Mouse (Mus musculus) C2C12 (cell line): Measurements from ENCODE around the gene Gle1. TPM values are rescaled to one million over a fixed set of nuclear protein-coding genes. Genes with fewer than 3 reads are reported as not detected.
"Not testable (repeated sequence)": the region's sequence is repeated elsewhere in the genome, so short reads cannot be mapped to it uniquely, and the experiment has no call there.

Source experiments
- H3K27me3 ChIP-seq: one replicate; pipeline ENCODE4 v1.6.1; 2011; ENCODE audit not compliant: control insufficient read depth, insufficient read depth, insufficient read length
- H3K36me3 ChIP-seq: one replicate; pipeline ENCODE4 v1.6.1; 2011; ENCODE audit not compliant: control insufficient read depth, insufficient read depth
- H3K4me3 ChIP-seq: one replicate; pipeline ENCODE4 v1.5.1; 2011; ENCODE audit warnings: mild to moderate bottlenecking, control low read depth; ENCODE audit not compliant: poor library complexity, insufficient read depth, severe bottlenecking
- H3K79me2 ChIP-seq: one replicate; pipeline ENCODE4 v1.6.1; 2011; ENCODE audit not compliant: control insufficient read depth, insufficient read depth
- H3K79me3 ChIP-seq: one replicate; pipeline ENCODE4 v1.6.1; 2011; ENCODE audit warnings: low read depth, control low read depth
- H3ac ChIP-seq: one replicate; pipeline ENCODE3; 2011; ENCODE audit warnings: low read depth; ENCODE audit not compliant: control insufficient read depth, insufficient read length
- CEBPB ChIP-seq: IDR thresholded peaks from one replicate; pipeline ENCODE4 v1.6.1; 2011; ENCODE audit warnings: low read depth, mild to moderate bottlenecking, control low read depth, moderate library complexity
- CTCF ChIP-seq: IDR thresholded peaks from one replicate; pipeline ENCODE4 v1.5.1; 2011; ENCODE audit not compliant: control insufficient read depth, insufficient read depth, insufficient read length
- FOSL1 ChIP-seq: IDR thresholded peaks from one replicate; pipeline ENCODE4 v1.8.0; 2011; ENCODE audit warnings: mild to moderate bottlenecking, low read length; ENCODE audit not compliant: poor library complexity, insufficient read depth, severe bottlenecking
- MAX ChIP-seq: IDR thresholded peaks from one replicate; pipeline ENCODE4 v1.6.1; 2011; ENCODE audit warnings: mild to moderate bottlenecking, control low read depth
- MYOD1 ChIP-seq: IDR thresholded peaks from one replicate; pipeline ENCODE4 v1.6.1; 2011; ENCODE audit warnings: low read depth; ENCODE audit not compliant: control insufficient read depth, insufficient read length
- MYOG ChIP-seq: IDR thresholded peaks from one replicate; pipeline ENCODE4 v1.6.1; 2011; ENCODE audit not compliant: control insufficient read depth, insufficient read length; ENCODE audit errors: extremely low read depth
- USF1 ChIP-seq: IDR thresholded peaks from one replicate; pipeline ENCODE4 v1.6.1; 2011; ENCODE audit warnings: low read depth, mild to moderate bottlenecking, control low read depth, moderate library complexity
- long read RNA-seq, 2 experiments: library from polyadenylated mRNA; unstranded; transcript quantifications; one replicate each; pipeline ENCODE4 v2.0.0; 2019 to 2020
- polyA plus RNA-seq: library from polyadenylated mRNA; unstranded; fragments of >200 nt; fragmentation: generic; extraction: Trizol; gene quantifications from one replicate; pipeline ENCODE4 v1.2.1, GENCODE M21; 2012; ENCODE audit warnings: missing spikeins

Gene Gle1
- 30.2 TPM for polyA plus RNA-seq
- long read RNA-seq, experiment 1, full-length matches to known transcripts, result 45 of 52 reads
- long read RNA-seq, experiment 1, partial matches to known transcripts, result 3 of 52 reads
- long read RNA-seq, experiment 1, other reads (novel, unspliced or antisense), result 4 of 52 reads
- long read RNA-seq, experiment 2, full-length matches to known transcripts, result 734 of 812 reads
- long read RNA-seq, experiment 2, partial matches to known transcripts, result 10 of 812 reads
- long read RNA-seq, experiment 2, other reads (novel, unspliced or antisense), result 68 of 812 reads

DNA sequence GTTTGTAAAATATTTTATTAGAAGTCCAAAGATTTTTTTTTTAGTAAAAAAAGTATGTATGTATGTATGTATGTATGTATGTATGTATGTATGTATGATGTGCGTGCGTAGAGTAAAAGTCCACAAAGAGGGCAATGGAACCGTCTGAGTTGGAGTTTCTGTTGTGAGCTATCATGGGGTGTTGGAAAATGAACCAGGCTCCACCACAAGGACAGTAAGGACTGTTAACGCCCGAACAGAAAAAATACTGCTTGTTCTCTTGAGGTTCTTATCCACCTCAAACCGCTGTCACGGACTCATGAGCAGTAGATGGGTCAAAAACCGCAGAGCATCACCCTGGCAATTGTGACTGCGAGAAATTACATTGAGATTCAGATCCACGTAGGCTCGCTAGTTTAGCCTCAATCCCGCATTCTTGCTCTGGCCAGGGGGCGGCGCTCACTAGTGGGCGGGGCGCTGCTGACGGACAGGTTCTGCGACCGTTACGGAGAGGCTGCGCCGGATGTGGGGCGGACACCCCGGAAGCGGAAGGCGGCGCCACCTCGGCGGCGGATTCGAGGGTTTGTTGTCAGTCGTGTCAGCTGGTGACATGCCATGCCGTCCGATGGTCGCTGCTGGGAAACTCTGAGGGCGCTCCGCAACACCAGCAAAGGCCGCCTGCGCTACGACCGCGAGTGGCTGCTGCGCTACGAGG, at the start of gene Gle1:
Gene Gle1, plus strand, starts transcription at position 521 of the 694 bp plus-strand sequence.
- no peak for TF ChIP-seq CEBPB
- TF ChIP-seq FOSL1, result no peak
- TF ChIP-seq MYOD1, result no peak
- TF ChIP-seq MAX, result peak; percentile 89
- TF ChIP-seq CTCF, result peak; percentile 27
- H3K4me3 ChIP-seq, result peak within 1 kb of the TSS; percentile 94

DNA sequence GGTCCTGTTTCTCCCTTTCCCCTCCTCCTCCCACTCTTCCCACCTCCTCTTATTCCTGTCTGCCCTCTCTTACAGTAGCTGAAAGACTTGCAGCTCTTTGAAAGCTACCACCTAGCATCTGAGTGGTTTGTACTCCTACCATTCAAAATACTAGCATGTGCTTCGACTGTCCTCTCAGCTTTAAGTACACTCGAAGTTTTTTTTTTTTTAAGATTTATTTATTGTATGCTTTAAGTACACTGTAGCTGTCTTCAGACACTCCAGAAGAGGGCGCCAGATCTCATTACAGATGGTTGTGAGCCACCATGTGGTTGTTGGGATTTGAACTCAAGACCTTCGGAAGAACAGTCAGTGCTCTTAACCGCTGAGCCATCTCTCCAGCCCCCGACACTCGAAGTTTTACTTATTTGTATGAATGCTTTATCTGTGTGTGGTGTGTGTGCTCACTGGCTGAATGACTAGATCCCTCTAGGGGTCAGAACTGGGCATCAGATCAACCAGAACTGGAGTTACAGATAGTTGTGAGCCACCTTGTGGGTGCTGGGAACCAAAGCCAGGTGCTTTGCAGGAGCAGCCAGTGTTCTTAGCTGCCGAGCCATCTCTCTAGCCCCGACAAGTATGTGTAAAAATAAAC, 48.5 kb upstream of the Gle1 start:
- not testable (repeated sequence) for H3ac ChIP-seq, H3K79me3 ChIP-seq, H3K36me3 ChIP-seq, H3K27me3 ChIP-seq, H3K4me3 ChIP-seq
- H3K79me2 ChIP-seq, result peaks cover 20% of the 10 kb centered on the region

More for the DNA sequence above, at the start of gene Gle1:
- Histone ChIP-seq H3K79me3 (peaks cover 14% of the 10 kb centered on the region), H3K36me3 (peaks cover 44% of the 10 kb centered on the region), H3ac (peak within 1 kb of the TSS; percentile 88), H3K79me2 (peaks cover 17% of the 10 kb centered on the region), H3K27me3 (no peaks in the 10 kb centered on the region)

DNA sequence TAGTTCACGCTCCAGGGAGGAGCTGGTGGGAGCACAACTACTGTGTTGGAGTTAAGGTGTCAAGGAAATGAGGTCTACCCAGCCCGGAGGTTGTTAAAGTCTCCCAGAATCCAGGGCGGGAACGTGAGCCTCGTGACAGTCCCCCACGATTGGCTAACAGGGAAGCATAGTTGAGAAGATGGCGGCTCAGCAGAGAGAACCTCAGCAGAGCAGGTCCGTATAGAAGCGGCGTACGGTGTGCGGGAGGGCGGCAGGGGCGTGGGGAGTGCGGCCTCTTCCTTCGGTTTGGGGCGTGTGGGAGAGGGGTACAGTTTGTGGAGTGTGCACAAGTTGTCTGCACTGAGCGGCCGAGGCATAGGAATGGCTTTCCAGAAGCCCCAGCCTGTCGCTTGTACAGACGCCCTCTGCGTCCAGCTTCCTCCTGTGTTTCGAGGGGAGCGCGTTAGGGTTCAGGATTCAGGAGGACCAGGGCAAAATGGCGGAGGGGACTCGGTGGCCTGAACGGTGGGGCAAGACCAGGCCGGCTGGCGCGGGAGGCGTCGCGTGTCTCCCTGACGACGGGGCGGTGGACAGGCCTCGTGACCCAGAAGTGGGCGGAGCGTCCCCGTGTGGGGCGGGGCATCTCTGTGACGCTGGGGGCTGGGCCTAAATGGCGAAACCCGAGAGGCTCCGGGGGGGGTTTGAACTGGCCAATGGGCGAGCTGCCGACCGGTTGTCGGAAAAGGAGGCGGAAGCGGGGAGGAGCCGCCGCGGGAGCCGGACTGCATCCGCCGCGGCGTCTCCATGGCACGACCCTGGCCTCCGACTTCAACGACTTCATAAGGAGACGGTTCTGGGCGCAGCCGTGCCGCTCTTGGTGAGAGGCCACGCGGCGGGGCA, 45.9 kb upstream of the Gle1 start, which contains the start of gene Odf2:
Gene Odf2, plus strand, starts transcription at position 156 of the 879 bp plus-strand sequence.
- Histone ChIP-seq H3K4me3 (peak within 1 kb of the TSS; percentile 93), H3K36me3 (peaks cover 26% of the 10 kb centered on the region), H3K27me3 (no peaks in the 10 kb centered on the region), H3K79me2 (peaks cover 23% of the 10 kb centered on the region), H3K79me3 (peaks cover 6% of the 10 kb centered on the region), H3ac (peak within 1 kb of the TSS; percentile 97)
- TF ChIP-seq MAX, result peak; percentile 49
- TF ChIP-seq MYOG, result no peak
- TF ChIP-seq USF1, result peak; percentile 82

DNA sequence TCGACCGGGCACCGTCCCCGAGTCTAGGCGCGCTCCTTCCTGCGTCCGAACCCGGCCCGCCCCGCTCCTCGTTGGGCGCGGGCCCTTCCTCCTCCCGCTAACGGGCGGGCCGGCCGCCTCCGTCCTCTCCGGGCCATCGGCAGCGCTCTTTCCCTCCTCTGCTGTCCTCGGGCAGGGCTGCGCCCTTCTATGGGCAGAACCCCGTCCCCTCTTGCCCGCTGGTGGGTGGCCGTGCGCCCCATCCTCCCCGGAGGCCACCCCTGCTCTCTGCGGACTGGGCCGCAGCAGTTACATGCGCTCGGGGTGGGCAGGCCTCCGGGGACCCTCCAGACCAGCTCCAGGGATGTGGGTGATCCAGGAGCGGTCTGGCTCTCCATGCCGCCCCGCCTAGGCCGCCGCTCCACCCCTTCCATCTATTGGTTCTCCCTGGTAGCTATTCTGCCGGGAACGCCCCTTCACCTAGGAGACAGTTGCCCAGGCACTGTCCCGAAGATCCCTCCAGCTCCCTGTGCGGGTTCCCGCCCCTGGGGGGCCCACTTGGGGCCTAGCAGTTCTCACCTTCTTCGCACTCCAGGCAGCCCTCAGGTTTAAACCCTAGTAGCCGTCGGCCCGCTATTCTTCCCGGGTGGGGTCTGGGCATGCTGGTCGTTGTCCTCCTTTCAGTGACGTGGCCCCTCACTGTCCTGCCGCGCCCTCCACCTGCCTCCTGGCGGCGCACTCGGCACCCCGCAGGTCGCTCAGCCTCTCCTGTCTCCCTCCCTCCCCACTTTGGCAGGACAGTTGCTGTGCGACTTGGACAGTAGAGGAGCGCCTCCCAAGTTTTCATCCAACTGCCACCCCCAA, 45.0 kb upstream of the Gle1 start:
- Histone ChIP-seq H3K79me2 (peaks cover 23% of the 10 kb centered on the region), H3K4me3 (peak overlapping the region; percentile 93), H3K36me3 (peaks cover 35% of the 10 kb centered on the region), H3K27me3 (no peaks in the 10 kb centered on the region), H3K79me3 (peaks cover 6% of the 10 kb centered on the region), H3ac (peak overlapping the region; percentile 97)
- TF ChIP-seq CEBPB, result no peak
- no peak for TF ChIP-seq MAX
- TF ChIP-seq MYOG, result no peak
- TF ChIP-seq FOSL1, result no peak
- no peak for TF ChIP-seq USF1
- TF ChIP-seq MYOD1, result no peak
- peak; percentile 68 for TF ChIP-seq CTCF

DNA sequence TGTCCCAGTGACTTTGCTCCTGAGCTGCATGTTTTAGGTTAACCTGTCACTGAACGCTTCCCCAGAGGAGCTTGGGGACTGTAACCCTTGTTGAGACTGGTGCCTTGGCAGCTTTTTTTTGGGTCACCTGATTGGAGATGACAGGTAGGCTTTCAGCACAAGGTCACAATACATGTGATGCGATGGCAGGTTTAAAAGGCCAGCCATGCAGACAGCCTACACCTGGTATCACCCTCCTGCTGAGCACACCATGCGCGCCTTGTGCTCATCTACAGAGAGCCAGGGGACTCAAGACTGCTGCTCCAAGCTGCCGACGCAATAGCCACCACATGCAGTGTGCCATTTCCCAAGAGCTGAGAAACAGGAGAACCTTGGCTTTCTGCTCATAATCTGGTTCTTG, 43.5 kb upstream of the Gle1 start:
- no peak for TF ChIP-seq USF1
- TF ChIP-seq FOSL1, result no peak
- TF ChIP-seq MYOD1, result no peak
- no peak for TF ChIP-seq CEBPB
- TF ChIP-seq MAX, result no peak
- no peak for TF ChIP-seq CTCF
- TF ChIP-seq MYOG, result no peak

More for the DNA sequence above, 43.5 kb upstream of the Gle1 start:
- Histone ChIP-seq H3K79me3 (peaks cover 6% of the 10 kb centered on the region), H3K36me3 (peaks cover 49% of the 10 kb centered on the region), H3K79me2 (peaks cover 23% of the 10 kb centered on the region), H3ac (no peak overlapping the region), H3K27me3 (no peaks in the 10 kb centered on the region), H3K4me3 (no peak overlapping the region)
